Mouse (Mus musculus) liver, embryonic 14.5 days (tissue): ENCODE data around the gene Tbl1x. TPM values are rescaled to one million over a fixed set of nuclear protein-coding genes. Genes with fewer than 3 reads are reported as not detected.

ENCODE experiments used
- ATAC-seq: fragments of 200-750 bp; cut with Nextera tagmentation; 2 replicates; pipeline ENCODE4 v1.8.0; 2017; ENCODE audit warnings: moderate number of reproducible peaks, mild to moderate bottlenecking, moderate library complexity; ENCODE audit not compliant: insufficient read depth
- DNase-seq, 3 experiments: peaks; one replicate each; pipeline ENCODE4 v3.0.0-alpha.2; 2012 to 2013; ENCODE audit warnings: low read depth in 3 of 3, low spot score in 3 of 3
- H3K27ac ChIP-seq: fragments of 300-500 bp; sonication (generic); 2 replicates; pipeline ENCODE4 v1.5.1; 2014; ENCODE audit warnings: moderate library complexity, mild to moderate bottlenecking, control low read depth, inconsistent platforms
- H3K27me3 ChIP-seq: fragments of 300-500 bp; sonication (generic); 2 replicates; pipeline ENCODE4 v1.6.1; 2014; ENCODE audit warnings: mild to moderate bottlenecking, low read length, moderate library complexity; ENCODE audit not compliant: control insufficient read depth, insufficient read depth
- H3K36me3 ChIP-seq: fragments of 300-500 bp; sonication (generic); replicated peaks from 2 replicates; pipeline ENCODE4 v1.6.1; 2014; ENCODE audit warnings: low read depth; ENCODE audit not compliant: control insufficient read depth, insufficient read depth
- H3K4me1 ChIP-seq, 2 experiments: fragments of 200-500 bp in 1 of 2; fragments of 300-500 bp in 1 of 2; sonication (generic) in 1 of 2; replicated peaks; 2 replicates each; pipeline ENCODE4 v1.6.1; 2012 to 2014; ENCODE audit warnings: antibody characterized with exemption in 1 of 2, inconsistent platforms in 1 of 2, low read length in 1 of 2; ENCODE audit not compliant: control insufficient read depth in 2 of 2, insufficient read depth in 2 of 2
- H3K4me2 ChIP-seq: fragments of 300-500 bp; sonication (generic); 2 replicates; pipeline ENCODE4 v1.6.1; 2014; ENCODE audit warnings: low read depth, mild to moderate bottlenecking, control low read depth, moderate library complexity
- H3K4me3 ChIP-seq, 2 experiments: fragments of 200-500 bp in 1 of 2; fragments of 300-500 bp in 1 of 2; sonication (generic) in 1 of 2; 2 replicates each; pipeline ENCODE4 v1.5.1; 2012 to 2014; ENCODE audit warnings: low read depth in 2 of 2, low read length in 2 of 2, mild to moderate bottlenecking in 2 of 2, control low read depth in 1 of 2, inconsistent platforms in 1 of 2, moderate library complexity in 1 of 2; ENCODE audit not compliant: insufficient read depth in 1 of 2
- H3K9ac ChIP-seq: fragments of 300-500 bp; sonication (generic); replicated peaks from 2 replicates; pipeline ENCODE4 v1.6.1; 2014; ENCODE audit warnings: mild to moderate bottlenecking, control low read depth, moderate library complexity
- H3K9me3 ChIP-seq: fragments of 300-500 bp; sonication (generic); 2 replicates; pipeline ENCODE4 v1.6.1; 2016; ENCODE audit warnings: low read length, mixed read lengths; ENCODE audit not compliant: control insufficient read depth
- CTCF ChIP-seq: IDR thresholded peaks from 2 replicates; pipeline ENCODE4 v1.5.1; 2016; ENCODE audit warnings: antibody characterized with exemption, low read depth, control low read depth
- EP300 ChIP-seq: IDR thresholded peaks from 2 replicates; pipeline ENCODE4 v1.6.1; 2016; ENCODE audit warnings: antibody characterized with exemption, low read depth
- WGBS: fragments of 180-500 bp; shearing (Covaris S2); extraction: QIAGEN DNeasy Blood & Tissue Kit; methylation state at CpG from one replicate; pipeline ENCODE4 v1.1.7; 2014; ENCODE audit not compliant: insufficient replicate concordance; 5-methylcytosine and 5-hydroxymethylcytosine counted together
- polyA plus RNA-seq, 2 experiments: library from polyadenylated mRNA; depleted of rRNA in 1 of 2; stranded (reverse) in 1 of 2; unstranded in 1 of 2; fragments of >200 nt; fragmentation: Nextera tagmentation in 1 of 2; extraction: Ambion mirVana in 1 of 2; gene quantifications; 2 replicates each; pipeline versions ENCODE4 v1.2.1 to v1.2.3; 2012 to 2014

Tbl1x gene
- polyA plus RNA-seq, 2 experiments = 7.6 to 14.2 TPM

DNA sequence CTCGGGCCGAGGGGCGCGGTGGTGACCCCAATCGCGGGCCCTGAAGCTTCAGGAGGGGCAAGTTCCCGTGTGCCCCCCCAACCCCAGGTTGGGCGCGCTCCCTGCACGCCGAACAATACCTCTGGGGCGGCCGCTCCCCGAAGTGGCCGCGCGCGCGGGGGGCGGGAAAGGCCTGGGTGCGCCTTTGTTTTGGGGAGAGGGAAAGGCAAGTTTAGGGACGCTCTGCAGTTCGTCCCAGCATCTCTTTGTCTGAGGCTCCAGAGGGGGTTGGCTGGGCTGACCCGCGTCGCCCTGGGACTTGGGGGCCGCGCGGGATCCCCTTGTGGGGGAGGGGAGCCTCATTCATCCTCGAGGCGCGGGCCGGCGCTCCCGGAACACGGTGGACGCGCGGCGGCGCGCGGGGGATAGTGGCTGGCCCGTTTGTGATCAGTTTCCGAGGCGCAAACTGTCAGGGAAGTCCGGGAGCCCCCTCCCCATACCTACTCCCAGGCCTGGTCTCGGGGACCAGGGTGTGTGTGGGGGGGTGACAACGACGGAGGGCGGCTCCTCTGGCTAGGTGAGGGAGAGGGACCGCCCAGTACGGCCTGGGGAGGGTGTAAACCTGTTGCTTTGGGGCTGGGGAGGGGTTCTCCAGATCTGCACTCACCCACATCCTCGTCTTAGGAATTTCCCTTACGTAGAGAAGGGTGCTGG, 634 bp downstream of the Tbl1x start:
- H3K4me2 ChIP-seq = peak overlapping the region; percentile 75
- H3K9ac ChIP-seq = peak overlapping the region; percentile 70
- H3K9me3 ChIP-seq = no peaks in the 10 kb centered on the region
- ATAC-seq = peak; percentile 49
- DNase-seq = peak in 1 of 3 experiments; percentile 9
- peak overlapping the region; percentile 71 to 74 for H3K4me3 ChIP-seq
- TF ChIP-seq EP300 (no peak), CTCF (no peak)
- H3K27me3 ChIP-seq = no peaks in the 10 kb centered on the region
- WGBS = 14% methylated on average over 49 of the region's 55 CpGs
- H3K27ac ChIP-seq = peak overlapping the region; percentile 17; the same call in 1 of the 2 replicates
- peaks cover 2% of the 10 kb centered on the region in 2 experiments; a peak in 3 of 4 replicates for H3K4me1 ChIP-seq
- H3K36me3 ChIP-seq = no peaks in the 10 kb centered on the region

DNA sequence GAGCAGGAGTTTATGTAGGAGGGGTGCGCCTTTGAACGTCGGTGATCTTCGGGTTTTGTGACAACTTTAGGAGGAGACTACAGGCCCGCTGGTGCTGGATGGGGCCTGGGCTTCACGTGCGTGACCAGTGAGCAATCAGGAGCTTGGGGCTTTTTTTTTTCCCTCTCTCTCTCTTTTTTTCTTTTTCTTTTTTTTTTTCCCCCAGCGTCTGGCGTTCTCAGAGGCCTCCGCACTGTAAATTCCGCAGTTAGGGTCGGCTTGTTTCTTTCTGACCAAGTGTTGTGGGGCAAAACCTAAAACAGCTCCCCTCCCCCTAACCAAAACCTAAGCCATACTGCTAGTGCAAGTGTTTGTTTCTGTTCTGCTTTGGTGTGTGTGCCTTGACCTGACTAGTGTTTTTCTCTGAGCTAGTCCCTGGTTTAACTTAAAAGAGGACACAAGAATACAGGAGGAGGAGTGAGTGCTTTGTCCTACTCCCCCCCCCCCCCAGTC, 1.2 kb downstream of the Tbl1x start:
- Histone ChIP-seq H3K27me3 (no peaks in the 10 kb centered on the region), H3K4me1 (peaks cover 2% of the 10 kb centered on the region in 2 experiments; a peak in 3 of 4 replicates), H3K4me2 (peak overlapping the region; percentile 75), H3K27ac (no peak overlapping the region), H3K4me3 (peak overlapping the region; percentile 71 to 74), H3K9me3 (no peaks in the 10 kb centered on the region), H3K36me3 (no peaks in the 10 kb centered on the region), H3K9ac (peak overlapping the region; percentile 70)
- TF ChIP-seq CTCF = no peak
- no peak for TF ChIP-seq EP300
- no peak for DNase-seq
- ATAC-seq = no peak
- 20% methylated on average over 12 of the region's 12 CpGs for WGBS

DNA sequence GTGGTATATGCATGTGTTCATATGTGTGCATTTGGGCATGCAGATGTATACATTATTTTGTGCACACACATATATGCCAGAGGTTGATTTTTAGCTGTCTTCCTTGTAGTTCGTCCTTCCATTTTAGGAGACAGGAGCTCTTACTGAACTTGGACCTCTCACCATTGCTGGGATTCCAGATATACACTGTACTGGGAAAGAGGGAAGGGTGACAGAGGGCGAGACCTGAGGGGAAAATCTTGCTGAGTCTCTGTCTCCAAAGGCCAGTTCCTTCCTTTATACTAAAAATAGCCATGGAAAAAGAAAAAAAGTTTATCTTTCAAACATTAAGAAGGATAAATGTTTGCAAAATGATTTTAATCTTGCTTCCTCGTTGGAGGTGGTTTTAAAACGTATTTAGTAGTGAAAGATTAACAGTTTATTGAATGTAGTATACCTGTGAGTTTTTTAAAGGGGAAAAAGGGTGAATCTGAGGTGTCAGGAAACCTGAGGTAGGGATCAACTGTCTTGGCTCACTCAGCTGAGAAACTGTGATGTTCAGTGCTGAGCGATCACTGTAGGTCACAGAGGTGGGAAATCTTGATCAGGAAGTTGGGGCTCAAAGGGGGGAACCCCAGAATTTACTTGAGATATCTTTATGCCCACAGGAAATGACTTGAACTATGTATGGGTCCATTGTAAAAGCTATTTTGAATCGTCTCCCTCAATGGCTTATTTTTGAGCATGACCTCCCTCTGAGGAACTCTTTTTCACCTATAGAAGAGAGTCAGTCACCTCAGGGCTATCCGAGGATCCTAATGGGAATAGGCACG, 6.7 kb downstream of the Tbl1x start:
- ATAC-seq (no peak), DNase-seq (no peak)
- Histone ChIP-seq H3K4me1 (peaks cover 0 to 6% of the 10 kb centered on the region in 2 experiments; a peak in 2 of 4 replicates), H3K36me3 (no peaks in the 10 kb centered on the region), H3K4me2 (no peak overlapping the region), H3K27me3 (no peaks in the 10 kb centered on the region), H3K9me3 (no peaks in the 10 kb centered on the region), H3K4me3 (no peak overlapping the region), H3K27ac (no peak overlapping the region), H3K9ac (no peak overlapping the region)
- 29% methylated on average over 8 of the region's 8 CpGs for WGBS
- TF ChIP-seq CTCF (no peak), EP300 (no peak)

DNA sequence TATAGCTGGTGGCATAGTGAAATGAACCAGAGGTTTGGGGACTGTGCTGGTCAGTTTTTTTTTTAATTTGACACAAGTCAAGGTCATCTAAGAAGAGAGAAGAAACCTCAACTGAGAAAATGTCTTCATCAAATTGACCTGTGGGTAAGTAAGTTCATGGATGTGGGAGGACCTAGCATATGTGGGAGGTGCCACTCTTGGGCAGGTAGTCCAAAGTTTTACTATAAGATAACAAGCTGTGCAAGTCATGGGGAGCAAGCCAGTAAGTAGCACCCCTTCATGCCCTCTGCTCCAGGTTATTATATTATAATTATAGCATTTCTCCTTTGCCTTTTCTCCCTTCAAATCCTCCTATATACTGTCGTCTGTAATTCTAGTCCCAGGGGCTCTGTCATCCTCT, 8.1 kb downstream of the Tbl1x start:
- Histone ChIP-seq H3K9ac (no peak overlapping the region), H3K4me1 (peaks cover 0 to 6% of the 10 kb centered on the region in 2 experiments; a peak in 2 of 4 replicates), H3K4me3 (no peak overlapping the region), H3K27me3 (no peaks in the 10 kb centered on the region), H3K36me3 (no peaks in the 10 kb centered on the region), H3K9me3 (no peaks in the 10 kb centered on the region), H3K27ac (no peak overlapping the region), H3K4me2 (no peak overlapping the region)
- 79% methylated on average over 1 of the region's 1 CpGs for WGBS
- TF ChIP-seq EP300 (no peak), CTCF (no peak)
- no peak for ATAC-seq
- DNase-seq = no peak
